Comparison of ENCODE assay signal across 13 mouse cellular contexts in the genomic region with DNA sequence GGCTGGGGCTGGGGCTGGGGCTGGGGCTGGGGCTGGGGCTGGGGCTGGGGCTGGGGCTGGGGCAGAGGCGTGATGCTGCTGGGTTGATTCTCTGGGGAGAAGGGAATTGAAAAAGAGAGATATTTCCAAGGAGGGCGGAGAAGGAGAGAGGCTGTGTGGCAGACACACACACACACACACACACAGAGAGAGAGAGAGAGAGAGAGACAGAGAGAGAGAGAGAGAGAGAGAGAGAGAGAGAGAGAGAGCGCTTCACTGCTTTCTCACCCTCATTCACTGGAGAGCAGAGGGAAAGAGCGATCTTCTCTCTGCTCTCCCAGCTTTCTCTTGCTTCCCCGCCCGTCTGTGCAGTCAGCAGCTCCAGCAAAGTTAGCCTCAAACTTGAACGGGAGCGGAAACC. TPM values are rescaled to one million over a fixed set of nuclear protein-coding genes. Genes with fewer than 3 reads are reported as not detected.
DNase-seq lines count a peak whose midpoint lies in the region; ATAC-seq and TF ChIP-seq lines count a peak whose summit lies in the region.
"Not testable (repeated sequence)": the region's sequence is repeated elsewhere in the genome, so short reads cannot be mapped to it uniquely, and the experiment has no call there.
"Had no signal": no experiment of that assay in that cellular context is flagged by ENCODE, and none has a peak within 500 bp of the region (broad histone marks: within the 10 kb centered on the region; RNA-seq: fewer than 3 reads in every experiment).

Gene Trarg1, plus strand, starts transcription at position 301 of the 400 bp plus-strand sequence.

- peak within 1 kb of the TSS; percentile 22; the same call in 1 of the 2 replicates for H3K27ac ChIP-seq in embryonic facial prominence, embryonic 13.5 days
- H3K27ac ChIP-seq in heart, embryonic 11.5 days (ENCODE audit: low read depth, low read length); kidney, embryonic 15.5 days; liver, adult 2 months (replicated peaks; ENCODE audit: insufficient read depth, low read depth, low read length): not testable (repeated sequence)

- H3K4me1 ChIP-seq in embryonic facial prominence, embryonic 13.5 days; heart, embryonic 11.5 days (ENCODE audit: control insufficient read depth, insufficient read depth, low read length); kidney, embryonic 15.5 days; liver, adult 2 months (ENCODE audit: control insufficient read depth, insufficient read depth, low read length): not testable (repeated sequence)

- H3K79me2 ChIP-seq in liver, adult 2 months (ENCODE audit: control insufficient read depth, insufficient read depth, low read length); myocyte (ENCODE audit: control insufficient read depth, insufficient read depth): not testable (repeated sequence)

- ATAC-seq in embryonic facial prominence, embryonic 13.5 days (ENCODE audit: insufficient number of reproducible peaks, insufficient read depth, low FRiP score, low TSS enrichment, low read depth); heart, embryonic 11.5 days (replicated peaks; ENCODE audit: insufficient number of reproducible peaks, low FRiP score, low TSS enrichment); kidney, embryonic 15.5 days (replicated peaks; ENCODE audit: low FRiP score): not testable (repeated sequence)

- not testable (repeated sequence) for TF ChIP-seq POLR2A in liver, adult 2 months (IDR thresholded peaks at IDR 0.05; ENCODE audit: extremely low read depth, insufficient read depth, low read length); myocyte (IDR thresholded peaks at IDR 0.05; ENCODE audit: insufficient read length, low read depth)

- H3K4me2 ChIP-seq in embryonic facial prominence, embryonic 13.5 days, result peak within 1 kb of the TSS; percentile 37
- not testable (repeated sequence) for H3K4me2 ChIP-seq in heart, embryonic 11.5 days
- H3K4me2 ChIP-seq in kidney, embryonic 15.5 days, result 0 out of 2 replicates have a peak within 1 kb of the TSS, but pooled peaks have one; percentile 12
- H3K4me2 ChIP-seq in myocyte (ENCODE audit: low read depth), result peak within 1 kb of the TSS; percentile 18

- H3ac ChIP-seq in myocyte (ENCODE audit: control insufficient read depth, insufficient read length), result not testable (repeated sequence)

- H3K36me3 ChIP-seq in embryonic facial prominence, embryonic 13.5 days; heart, embryonic 11.5 days (ENCODE audit: control insufficient read depth, insufficient read depth, low read length); kidney, embryonic 15.5 days; liver, adult 2 months (ENCODE audit: control insufficient read depth, insufficient read depth, low read length); myocyte (ENCODE audit: control insufficient read depth, insufficient read depth): not testable (repeated sequence)

- H3K9ac ChIP-seq in embryonic facial prominence, embryonic 13.5 days, result peak within 1 kb of the TSS; percentile 40; the same call in 1 of the 2 replicates
- H3K9ac ChIP-seq in heart, embryonic 11.5 days (ENCODE audit: low read depth, low read length), result 0 out of 2 replicates have a peak within 1 kb of the TSS, but pooled peaks have one; percentile 10
- not testable (repeated sequence) for H3K9ac ChIP-seq in kidney, embryonic 15.5 days
- H3K9ac ChIP-seq in liver, adult 2 months (ENCODE audit: low read depth, low read length), result peak within 1 kb of the TSS; percentile 26; the same call in 1 of the 2 replicates

- H3K4me3 ChIP-seq in embryonic facial prominence, embryonic 13.5 days; heart, embryonic 11.5 days (ENCODE audit: low read depth, low read length); kidney, embryonic 15.5 days (replicated peaks); myocyte: not testable (repeated sequence)
- peak within 1 kb of the TSS; percentile 5 for H3K4me3 ChIP-seq in liver, adult 2 months (ENCODE audit: insufficient read depth, low read depth, low read length)

- DNase-seq in adrenal gland, adult 18-20 months (ENCODE audit: low spot score in 2 of 2); adrenal gland, postnatal 25 days; liver, adult 2 months (ENCODE audit: extremely low read depth, low read depth, low spot score): not testable (repeated sequence)

- H3K9me3 ChIP-seq in embryonic facial prominence, embryonic 13.5 days; heart, embryonic 11.5 days (replicated peaks; ENCODE audit: control insufficient read depth, low read length); kidney, embryonic 15.5 days (replicated peaks): not testable (repeated sequence)

- 35% methylated on average over 8 of the region's 8 CpGs for WGBS in embryonic facial prominence, embryonic 13.5 days
- WGBS in heart, embryonic 11.5 days (ENCODE audit: insufficient replicate concordance), result 44% methylated on average over 8 of the region's 8 CpGs
- WGBS in kidney, embryonic 15.5 days, result 38% methylated on average over 8 of the region's 8 CpGs
- 50% methylated on average over 8 of the region's 8 CpGs for WGBS in liver, adult 2 months

- H3K27me3 ChIP-seq in embryonic facial prominence, embryonic 13.5 days, result peaks cover 32% of the 10 kb centered on the region
- H3K27me3 ChIP-seq in heart, embryonic 11.5 days (ENCODE audit: control insufficient read depth, insufficient read depth, low read length), result peaks cover 15% of the 10 kb centered on the region
- peaks cover 21% of the 10 kb centered on the region for H3K27me3 ChIP-seq in kidney, embryonic 15.5 days
- H3K27me3 ChIP-seq in liver, adult 2 months (ENCODE audit: control insufficient read depth, insufficient read depth, low read length); myocyte (ENCODE audit: control insufficient read depth, insufficient read depth, insufficient read length): not testable (repeated sequence)

- not testable (repeated sequence) for TF ChIP-seq CTCF in liver, adult 2 months (IDR thresholded peaks at IDR 0.05; ENCODE audit: low read depth, low read length)

RNA-seq across cellular contexts. Expression of gene Trarg1, which starts in this region (rescaled TPM):
- total RNA-seq in adrenal gland, adult 18-20 months (2021), result 100 to 1,000 TPM in 1 of 2 experiments, 10 to 100 TPM in 1; 20.9 to 145 TPM
- total RNA-seq in adrenal gland, postnatal 25 days (2021), result 27.4 and 30.2 TPM in 2 replicates
- polyA plus RNA-seq in embryonic facial prominence, embryonic 13.5 days (2015; fragmentation: Nextera tagmentation; extraction: Ambion mirVana), result 0.31 and 0.76 TPM in 2 replicates
- polyA plus RNA-seq in heart, embryonic 11.5 days (2014; fragmentation: Nextera tagmentation; extraction: Ambion mirVana), result 0.07 TPM in 1 of 2 replicates, not detected in the other
- polyA plus RNA-seq in kidney, embryonic 15.5 days (2015; fragmentation: Nextera tagmentation; extraction: Ambion mirVana), result 1.2 and 2.1 TPM in 2 replicates
- 0.13 and 0.18 TPM in 2 replicates for total RNA-seq in liver, adult 2 months (2014; rRNA removed)
- 0.09 and 0.10 TPM in 2 replicates for polyA plus RNA-seq in liver, adult 2 months (2012; rRNA removed)
- 0.34 TPM for polyA plus RNA-seq in myocyte (2012; fragmentation: generic; extraction: Trizol)
- total RNA-seq: hematopoietic stem cell, adult 5-6 weeks; MEL had no signal
- polyA plus RNA-seq: erythroblast, embryonic 14.5 days; forebrain, embryonic 11.5 days; liver, embryonic 14.5 days; midbrain, embryonic 12.5 days had no signal

Comparison
In these comparisons a context has a peak if more than half of its experiments do, and no peak if none do; other contexts are left out.
1. RNA of gene Trarg1 (total RNA-seq): 20.9 to 145 TPM in adrenal gland, adult 18-20 months and 27.4 to 30.2 TPM in adrenal gland, postnatal 25 days; 0.13 to 0.18 TPM in liver, adult 2 months; every median in the first group is over 10 times any median in the second.